Mouse (Mus musculus) small intestine, adult 2 months (tissue): ENCODE results near the gene Clec3b. TPM values are rescaled to one million over a fixed set of nuclear protein-coding genes. Genes with fewer than 3 reads are reported as not detected.
A peak's percentile ranks its signal among the peaks of the same experiment; 100 is the strongest.

Experiments
- H3K27ac ChIP-seq: fragments of 200-500 bp; 2 replicates; pipeline ENCODE4 v1.5.1; 2012; ENCODE audit warnings: low read depth, low read length, control low read depth, inconsistent platforms; ENCODE audit not compliant: insufficient read depth
- H3K27me3 ChIP-seq: fragments of 200-500 bp; 2 replicates; pipeline ENCODE4 v1.6.1; 2012; ENCODE audit warnings: mild to moderate bottlenecking, moderate library complexity, low read length, inconsistent platforms; ENCODE audit not compliant: control insufficient read depth, insufficient read depth
- H3K36me3 ChIP-seq: fragments of 200-500 bp; 2 replicates; pipeline ENCODE4 v1.6.1; 2012; ENCODE audit warnings: mild to moderate bottlenecking, low read length, control low read depth, inconsistent platforms; ENCODE audit not compliant: control insufficient read depth, insufficient read depth
- H3K4me1 ChIP-seq: fragments of 200-500 bp; 2 replicates; pipeline ENCODE4 v1.6.1; 2012; ENCODE audit warnings: low read length, inconsistent platforms, mixed read lengths; ENCODE audit not compliant: control insufficient read depth, insufficient read depth, insufficient read length
- H3K4me3 ChIP-seq: fragments of 200-500 bp; 2 replicates; pipeline ENCODE4 v1.5.1; 2012; ENCODE audit warnings: low read depth, mild to moderate bottlenecking, control low read depth, inconsistent platforms, low read length, moderate library complexity
- CTCF ChIP-seq: fragments of 200-500 bp; IDR thresholded peaks from 2 replicates; pipeline ENCODE4 v1.5.1; 2012; ENCODE audit warnings: low read depth, mild to moderate bottlenecking, control low read depth, inconsistent platforms, low read length, moderate library complexity, mixed read lengths; ENCODE audit not compliant: insufficient replicate concordance, insufficient read length; ENCODE audit errors: extremely low read depth
- POLR2A ChIP-seq: fragments of 200-500 bp; IDR thresholded peaks from 2 replicates; pipeline ENCODE4 v1.6.1; 2012; ENCODE audit warnings: low read depth, mild to moderate bottlenecking, control low read depth, inconsistent platforms, low read length, moderate library complexity
- WGBS: fragments of 180-500 bp; shearing (Covaris S2); methylation state at CpG from one replicate; pipeline ENCODE4 v1.1.7; 2018; 5-methylcytosine and 5-hydroxymethylcytosine counted together
- polyA plus RNA-seq: library from polyadenylated mRNA; depleted of rRNA; stranded (reverse); fragments of >200 nt; gene quantifications from 2 replicates; pipeline ENCODE4 v1.2.3, GENCODE M21; 2012

Gene Clec3b
- polyA plus RNA-seq, 1 experiment: 34.7 TPM

DNA sequence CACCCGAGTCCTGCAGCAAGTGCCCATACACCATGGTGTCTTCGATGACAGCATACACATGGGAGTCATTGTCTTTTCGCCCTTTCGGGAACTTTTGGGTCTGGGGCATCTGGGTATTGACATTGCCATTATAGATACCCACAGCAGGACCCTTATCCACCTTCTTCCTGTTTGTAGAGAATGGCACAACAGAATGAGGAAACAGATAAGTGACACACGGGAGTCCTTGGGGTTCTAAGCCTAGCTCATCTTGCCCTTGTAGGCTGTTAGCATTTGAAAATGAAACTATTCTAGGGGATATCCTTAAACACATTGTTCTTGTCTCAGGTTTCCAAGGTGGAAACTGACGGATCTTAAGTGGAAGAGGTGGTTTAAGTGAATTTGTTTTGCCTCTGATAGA is 23.0 kb downstream of the Clec3b start:
- no peak for TF ChIP-seq CTCF
- no peak for TF ChIP-seq POLR2A
- 84% methylated on average over 6 of the region's 6 CpGs for WGBS
- no peaks in the 10 kb centered on the region for H3K4me1 ChIP-seq
- H3K36me3 ChIP-seq: peaks cover 56% of the 10 kb centered on the region
- no peak overlapping the region for H3K4me3 ChIP-seq
- H3K27ac ChIP-seq: no peak overlapping the region
- no peaks in the 10 kb centered on the region for H3K27me3 ChIP-seq

DNA sequence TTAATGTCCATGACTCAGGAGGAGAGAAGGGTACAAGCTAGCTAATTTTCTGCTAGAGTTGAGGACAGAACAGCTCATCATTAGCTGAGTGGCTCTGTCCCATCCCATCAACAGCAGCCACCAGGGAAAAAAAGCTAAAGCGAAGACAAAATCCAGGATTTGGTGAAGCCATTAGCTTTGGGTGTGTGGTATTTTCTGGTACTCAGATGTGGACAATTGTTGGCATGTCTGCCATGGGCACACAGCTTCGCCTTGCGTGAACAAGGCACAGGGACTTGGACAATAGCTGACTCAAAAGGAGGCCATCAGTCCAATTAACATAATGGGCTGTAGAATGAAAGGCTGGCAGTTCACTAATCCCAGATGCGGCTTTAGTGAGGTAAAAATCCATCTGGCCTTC is 23.6 kb downstream of the Clec3b start:
- TF ChIP-seq CTCF (no peak), POLR2A (no peak)
- 95% methylated on average over 4 of the region's 4 CpGs for WGBS

DNA sequence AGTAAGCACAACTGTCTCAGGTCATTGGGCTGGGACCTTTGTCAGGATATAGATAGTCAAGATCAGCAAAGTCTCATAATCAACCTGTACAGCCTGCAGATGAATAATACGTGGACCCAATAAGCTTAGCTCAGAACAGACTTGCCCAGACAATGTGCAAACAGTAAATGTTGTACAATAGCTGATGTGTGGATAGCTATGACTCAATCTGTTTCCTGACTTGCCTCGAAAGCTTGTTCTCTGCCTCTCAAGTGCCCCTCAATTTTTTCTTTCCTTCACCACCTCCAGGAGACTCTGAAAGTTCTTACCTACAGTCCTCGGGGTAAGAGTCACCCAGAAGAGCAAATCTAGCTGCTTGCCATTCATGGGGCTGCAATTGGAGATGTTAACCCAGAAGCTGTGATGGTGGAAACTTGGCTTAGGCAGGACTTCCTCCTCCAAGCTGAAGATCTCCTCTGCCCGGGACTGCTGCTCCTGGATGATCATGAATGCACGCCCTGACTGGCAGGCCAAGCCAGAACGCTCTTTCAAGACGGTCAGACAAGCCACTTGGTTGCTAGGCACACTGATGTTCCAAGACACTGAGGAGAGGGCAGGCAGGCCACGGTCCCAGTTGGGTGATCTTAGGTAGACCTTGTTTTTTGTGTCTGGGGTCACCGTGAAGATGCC is 26.8 kb downstream of the Clec3b start:
- no peaks in the 10 kb centered on the region for H3K4me1 ChIP-seq
- H3K36me3 ChIP-seq: peaks cover 73% of the 10 kb centered on the region
- 92% methylated on average over 9 of the region's 9 CpGs for WGBS
- no peak overlapping the region for H3K4me3 ChIP-seq
- H3K27me3 ChIP-seq: no peaks in the 10 kb centered on the region
- TF ChIP-seq POLR2A: no peak
- no peak for TF ChIP-seq CTCF
- no peak overlapping the region for H3K27ac ChIP-seq

More for the DNA sequence above, 23.6 kb downstream of the Clec3b start:
- Histone ChIP-seq H3K27ac (no peak overlapping the region), H3K36me3 (peaks cover 58% of the 10 kb centered on the region), H3K4me3 (no peak overlapping the region), H3K27me3 (no peaks in the 10 kb centered on the region), H3K4me1 (no peaks in the 10 kb centered on the region)

DNA sequence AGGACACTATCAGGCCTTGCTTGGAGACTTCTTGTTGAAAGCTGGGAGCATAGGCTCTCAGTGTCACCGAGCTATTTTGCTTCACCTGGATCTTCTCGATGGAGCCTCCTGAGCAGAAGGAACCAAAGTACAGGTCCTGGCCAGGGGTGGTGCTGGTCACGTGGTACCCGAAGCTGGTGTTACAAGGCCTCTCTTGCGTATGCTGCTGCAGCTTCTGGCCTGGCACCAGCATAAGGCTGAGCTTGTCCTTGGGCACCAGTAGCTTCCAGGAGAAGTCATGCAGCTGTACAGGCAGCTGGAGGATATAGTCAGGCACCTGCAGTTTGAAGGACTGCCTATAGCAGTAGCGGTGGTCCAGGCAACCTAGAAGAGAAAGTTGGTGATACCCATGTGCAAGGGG is 29.3 kb downstream of the Clec3b start:
- no peaks in the 10 kb centered on the region for H3K27me3 ChIP-seq
- H3K4me1 ChIP-seq: peaks cover 2% of the 10 kb centered on the region; the same call in 1 of the 2 replicates
- H3K4me3 ChIP-seq: no peak overlapping the region
- 97% methylated on average over 6 of the region's 6 CpGs for WGBS
- H3K27ac ChIP-seq: no peak overlapping the region
- peaks cover 66% of the 10 kb centered on the region for H3K36me3 ChIP-seq
- TF ChIP-seq POLR2A: no peak
- no peak for TF ChIP-seq CTCF

DNA sequence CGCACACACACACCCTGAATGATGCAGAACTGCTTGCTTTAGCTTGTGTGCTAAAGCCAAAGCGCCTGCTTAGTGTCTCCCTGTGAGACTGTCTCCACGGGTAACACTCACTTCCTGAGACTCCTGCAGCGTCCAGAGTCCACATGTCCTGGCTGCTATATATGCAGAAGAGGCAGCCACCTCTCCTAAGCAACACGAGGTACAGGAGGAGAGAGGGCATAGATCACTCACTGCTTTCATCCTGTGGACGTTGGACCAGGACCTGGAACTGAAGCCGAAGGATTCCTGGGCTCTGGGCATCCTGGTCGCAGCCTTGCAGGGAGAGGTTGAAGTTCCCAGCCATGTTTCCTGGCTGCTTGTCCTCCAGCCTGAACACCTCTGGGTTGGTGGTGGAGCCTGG is 32.5 kb downstream of the Clec3b start:
- TF ChIP-seq CTCF: no peak
- TF ChIP-seq POLR2A: no peak
- Histone ChIP-seq H3K27ac (peak overlapping the region; percentile 52; the same call in 1 of the 2 replicates), H3K36me3 (peaks cover 62% of the 10 kb centered on the region), H3K4me1 (peaks cover 2% of the 10 kb centered on the region; the same call in 1 of the 2 replicates), H3K27me3 (no peaks in the 10 kb centered on the region), H3K4me3 (no peak overlapping the region)
- WGBS: 38% methylated on average over 8 of the region's 8 CpGs

DNA sequence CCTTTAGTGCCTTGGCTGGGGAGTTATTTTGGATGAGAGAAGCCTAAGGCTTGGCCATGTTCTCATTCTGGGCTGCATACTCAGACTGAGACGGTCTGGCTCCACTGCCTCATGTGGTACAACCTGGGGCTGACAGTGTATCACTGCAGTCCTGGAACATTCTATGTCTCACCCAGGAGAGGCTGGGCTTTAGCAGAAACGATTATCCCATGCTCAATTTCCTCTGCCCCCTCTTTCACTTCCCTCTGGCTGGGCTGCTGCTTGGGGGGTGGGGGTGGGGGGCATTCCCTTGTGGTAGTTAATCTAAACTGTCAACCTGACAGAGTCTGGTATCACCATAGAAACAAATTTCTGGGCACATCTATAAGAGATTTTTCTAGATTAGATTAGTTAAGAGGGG is 34.8 kb downstream of the Clec3b start:
- no peak for TF ChIP-seq CTCF
- TF ChIP-seq POLR2A: no peak
- 73% methylated on average over 2 of the region's 2 CpGs for WGBS
- Histone ChIP-seq H3K27ac (no peak overlapping the region), H3K4me1 (peaks cover 2% of the 10 kb centered on the region; the same call in 1 of the 2 replicates), H3K36me3 (peaks cover 66% of the 10 kb centered on the region), H3K4me3 (no peak overlapping the region), H3K27me3 (no peaks in the 10 kb centered on the region)

DNA sequence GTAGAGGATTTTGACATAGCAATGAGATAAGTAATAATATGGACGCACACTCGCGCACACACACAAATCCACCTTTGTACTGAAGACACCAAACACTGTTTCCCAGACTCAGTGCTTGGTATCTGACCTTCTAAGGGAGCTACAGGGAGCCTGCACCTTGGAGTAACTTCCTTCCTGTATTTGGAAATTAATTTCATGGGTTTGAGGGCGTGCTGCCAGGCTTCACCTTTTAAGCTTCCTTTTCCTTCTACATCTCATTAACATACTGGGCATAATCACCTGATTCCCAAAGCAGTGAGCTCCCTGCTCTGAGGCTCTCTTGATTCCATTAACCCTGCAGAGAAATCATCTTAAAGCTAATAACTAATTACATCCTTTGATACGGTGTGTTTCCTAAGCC is 35.4 kb downstream of the Clec3b start:
- Histone ChIP-seq H3K27ac (no peak overlapping the region), H3K4me1 (peaks cover 2% of the 10 kb centered on the region; the same call in 1 of the 2 replicates), H3K27me3 (no peaks in the 10 kb centered on the region), H3K4me3 (no peak overlapping the region), H3K36me3 (peaks cover 65% of the 10 kb centered on the region)
- 87% methylated on average over 5 of the region's 5 CpGs for WGBS
- TF ChIP-seq CTCF: no peak
- TF ChIP-seq POLR2A: no peak
